Mouse (Mus musculus): ENCODE results near the gene Ust.
"Not testable (repeated sequence)": the region's sequence is repeated elsewhere in the genome, so short reads cannot be mapped to it uniquely, and the experiment has no call there.

Gene Ust

GRCm38 (mm10) chr10:8518141-8519013 lies at the start of gene Ust:
Gene Ust (minus strand): TSS chr10:8518825.
- DNase-seq (ENCODE audit: extremely low spot score): peak; percentile 91

- no peak for DNase-seq (ENCODE audit: extremely low spot score)
These were observed 42.7 kb upstream of the Ust start for GRCm38 (mm10) chr10:8561366-8561765.

GRCm38 (mm10) chr10:8559566-8559965 lies 40.9 kb upstream of the Ust start:
- not testable (repeated sequence) for DNase-seq (ENCODE audit: extremely low spot score)

GRCm38 (mm10) chr10:8552239-8552638 lies 33.6 kb upstream of the Ust start:
- not testable (repeated sequence) for DNase-seq (ENCODE audit: extremely low spot score)

- not testable (repeated sequence) for DNase-seq (ENCODE audit: extremely low spot score)
These were observed 33.0 kb upstream of the Ust start for GRCm38 (mm10) chr10:8551601-8552000.

GRCm38 (mm10) chr10:8541514-8541913 lies 22.9 kb upstream of the Ust start:
- DNase-seq (ENCODE audit: extremely low spot score): no peak

- no peak for DNase-seq (ENCODE audit: extremely low spot score)
These were observed 16.8 kb upstream of the Ust start for GRCm38 (mm10) chr10:8535445-8535844.

- no peak for DNase-seq (ENCODE audit: extremely low spot score)
These were observed 13.0 kb upstream of the Ust start for GRCm38 (mm10) chr10:8531651-8532050.

GRCm38 (mm10) chr10:8530505-8531051 lies 12.0 kb upstream of the Ust start:
- no peak for DNase-seq (ENCODE audit: extremely low spot score)

- peak; percentile 25 for DNase-seq (ENCODE audit: extremely low spot score)
These were observed 10.5 kb upstream of the Ust start for GRCm38 (mm10) chr10:8529173-8529572.

- DNase-seq (ENCODE audit: extremely low spot score): no peak
These were observed 6.7 kb upstream of the Ust start for GRCm38 (mm10) chr10:8525354-8525753.

GRCm38 (mm10) chr10:8521536-8521935 lies 2.9 kb upstream of the Ust start:
- no peak for DNase-seq (ENCODE audit: extremely low spot score)

- DNase-seq (ENCODE audit: extremely low spot score): no peak
These were observed 2.3 kb upstream of the Ust start for GRCm38 (mm10) chr10:8520766-8521395.

- DNase-seq (ENCODE audit: extremely low spot score): no peak
These were observed 428 bp upstream of the Ust start for GRCm38 (mm10) chr10:8519014-8519491.

GRCm38 (mm10) chr10:8517591-8518140 lies 959 bp downstream of the Ust start:
- DNase-seq (ENCODE audit: extremely low spot score): no peak

- no peak for DNase-seq (ENCODE audit: extremely low spot score)
These were observed 1.6 kb downstream of the Ust start for GRCm38 (mm10) chr10:8516916-8517524.

- no peak for DNase-seq (ENCODE audit: extremely low spot score)
These were observed 4.9 kb downstream of the Ust start for GRCm38 (mm10) chr10:8513690-8514089.

- no peak for DNase-seq (ENCODE audit: extremely low spot score)
These were observed 6.4 kb downstream of the Ust start for GRCm38 (mm10) chr10:8512222-8512621.

GRCm38 (mm10) chr10:8511760-8512159 lies 6.9 kb downstream of the Ust start:
- no peak for DNase-seq (ENCODE audit: extremely low spot score)

- no peak for DNase-seq (ENCODE audit: extremely low spot score)
These were observed 12.4 kb downstream of the Ust start for GRCm38 (mm10) chr10:8506247-8506573.

- DNase-seq (ENCODE audit: extremely low spot score): no peak
These were observed 13.0 kb downstream of the Ust start for GRCm38 (mm10) chr10:8505346-8506246.

All from embryo, embryonic 9.5 days (tissue).